ENCODE assay signal across 22 mouse cellular contexts in the genomic region with DNA sequence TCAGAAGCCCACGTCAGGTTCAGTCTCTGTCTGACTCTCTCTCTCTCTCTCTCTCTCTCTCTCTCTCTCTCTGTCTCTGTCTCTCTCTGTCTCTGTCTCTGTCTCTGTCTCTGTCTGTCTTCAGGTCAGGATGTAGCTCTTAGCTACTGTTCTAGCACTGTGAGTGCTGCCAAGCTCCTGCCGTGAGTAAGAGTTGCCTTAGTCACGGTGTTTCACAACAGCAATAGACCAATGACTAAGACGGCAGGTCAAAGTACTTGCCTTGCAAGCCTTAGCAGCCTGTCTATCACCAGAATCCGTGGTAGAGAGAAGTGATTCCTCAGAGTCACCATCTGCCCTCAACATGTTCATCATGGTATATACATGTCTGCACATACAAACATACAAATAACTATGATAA.
DNase-seq lines count a peak whose midpoint lies in the region; ATAC-seq and TF ChIP-seq lines count a peak whose summit lies in the region.
"Had no signal": no experiment of that assay in that cellular context is flagged by ENCODE, and none has a peak within 500 bp of the region (broad histone marks: within the 10 kb centered on the region; RNA-seq: fewer than 3 reads in every experiment).

No protein-coding gene starts in this region.

- H3K4me3 ChIP-seq in liver, postnatal 0 days (ENCODE audit: low read depth, low read length) = no peak overlapping the region
- H3K4me3 ChIP-seq in C2C12 (ENCODE audit: insufficient read depth, poor library complexity, severe bottlenecking) (no peak overlapping the region), myocyte (no peak overlapping the region)
- H3K4me3 ChIP-seq: forebrain, embryonic 15.5 days; heart, adult 2 months; hindbrain, embryonic 12.5 days; layer of hippocampus, adult 2 months; liver, embryonic 13.5 days; midbrain, embryonic 12.5 days; neural tube, embryonic 15.5 days had no signal

- ATAC-seq in liver, postnatal 0 days = peak; percentile 30; the same call in 1 of the 2 replicates
- ATAC-seq in erythroid progenitor cell, adult 5-6 weeks (replicated peaks; ENCODE audit: low FRiP score, poor library complexity, severe bottlenecking) = no peak
- ATAC-seq: CD4-positive, CD25-positive, alpha-beta regulatory T cell, adult 4 months; forebrain, embryonic 15.5 days; inflammation-experienced regulatory T-cells, adult 6 months had no signal

- no peaks in the 10 kb centered on the region for H3K36me3 ChIP-seq in liver, postnatal 0 days (replicated peaks; ENCODE audit: insufficient read depth, low read length)
- H3K36me3 ChIP-seq in C2C12 (ENCODE audit: control insufficient read depth, insufficient read depth) (no peaks in the 10 kb centered on the region), myocyte (ENCODE audit: control insufficient read depth, insufficient read depth) (no peaks in the 10 kb centered on the region)
- H3K36me3 ChIP-seq: forebrain, embryonic 15.5 days; G1E; hindbrain, embryonic 12.5 days; liver, embryonic 13.5 days; midbrain, embryonic 12.5 days; neural tube, embryonic 15.5 days had no signal

- TF ChIP-seq POLR2A in myocyte (IDR thresholded peaks at IDR 0.05; ENCODE audit: insufficient read length, low read depth) = no peak

- H3K79me3 ChIP-seq in C2C12 (ENCODE audit: low read depth) = no peaks in the 10 kb centered on the region

- no peak overlapping the region for H3K27ac ChIP-seq in liver, postnatal 0 days (ENCODE audit: low read depth)
- H3K27ac ChIP-seq: forebrain, embryonic 15.5 days; heart, adult 2 months; hindbrain, embryonic 12.5 days; layer of hippocampus, adult 2 months; liver, embryonic 13.5 days; midbrain, embryonic 12.5 days; neural tube, embryonic 15.5 days had no signal

- H3K4me1 ChIP-seq in liver, postnatal 0 days (ENCODE audit: insufficient read depth) = peaks cover 25% of the 10 kb centered on the region
- H3K4me1 ChIP-seq: forebrain, embryonic 15.5 days; hindbrain, embryonic 12.5 days; midbrain, embryonic 12.5 days; neural tube, embryonic 15.5 days had no signal

- no peak for TF ChIP-seq EP300 in liver, postnatal 0 days (IDR thresholded peaks at IDR 0.05; ENCODE audit: low read depth)

- H3ac ChIP-seq in C2C12 (ENCODE audit: control insufficient read depth, insufficient read length, low read depth) = no peak overlapping the region
- no peak overlapping the region for H3ac ChIP-seq in myocyte (ENCODE audit: control insufficient read depth, insufficient read length)

- no peak overlapping the region for H3K4me2 ChIP-seq in liver, postnatal 0 days (ENCODE audit: low read depth, low read length)
- H3K4me2 ChIP-seq in myocyte (ENCODE audit: low read depth) = no peak overlapping the region
- H3K4me2 ChIP-seq: forebrain, embryonic 15.5 days; hindbrain, embryonic 12.5 days; liver, embryonic 13.5 days; midbrain, embryonic 12.5 days; neural tube, embryonic 15.5 days had no signal

- no peak for DNase-seq in liver, postnatal 0 days
- DNase-seq in liver = no peak
- peak; percentile 60 for DNase-seq in adrenal gland, postnatal 36 days
- no peak for DNase-seq in cerebellum, postnatal 36 days
- DNase-seq in kidney, postnatal 14 days = no peak
- DNase-seq: cerebellum, postnatal 10 days; heart, adult 2 months; left cerebral cortex, postnatal 4 days; liver, embryonic 13.5 days; retina, postnatal 1 day; thymus, adult 18-20 months had no signal

- no peak overlapping the region for H3K9ac ChIP-seq in liver, postnatal 0 days (replicated peaks)
- H3K9ac ChIP-seq: forebrain, embryonic 15.5 days; hindbrain, embryonic 12.5 days; midbrain, embryonic 12.5 days; neural tube, embryonic 15.5 days had no signal

- 54% methylated on average over 5 of the region's 5 CpGs for WGBS in liver, postnatal 0 days (ENCODE audit: insufficient replicate concordance)

- TF ChIP-seq CTCF in liver, postnatal 0 days (IDR thresholded peaks at IDR 0.05; ENCODE audit: low read depth) = no peak
- TF ChIP-seq CTCF in C2C12 (IDR thresholded peaks at IDR 0.05; ENCODE audit: control insufficient read depth, insufficient read depth, insufficient read length) = no peak

- no peaks in the 10 kb centered on the region for H3K9me3 ChIP-seq in liver, postnatal 0 days (ENCODE audit: low read length)
- H3K9me3 ChIP-seq: forebrain, embryonic 15.5 days; G1E; hindbrain, embryonic 12.5 days; liver, embryonic 13.5 days; midbrain, embryonic 12.5 days; neural tube, embryonic 15.5 days had no signal

- no peaks in the 10 kb centered on the region for H3K27me3 ChIP-seq in liver, postnatal 0 days (ENCODE audit: insufficient read depth, low read length)
- H3K27me3 ChIP-seq in C2C12 (ENCODE audit: control insufficient read depth, insufficient read depth, insufficient read length) (no peaks in the 10 kb centered on the region), myocyte (ENCODE audit: control insufficient read depth, insufficient read depth, insufficient read length) (no peaks in the 10 kb centered on the region)
- H3K27me3 ChIP-seq: forebrain, embryonic 15.5 days; hindbrain, embryonic 12.5 days; liver, embryonic 13.5 days; midbrain, embryonic 12.5 days; neural tube, embryonic 15.5 days had no signal

- no peaks in the 10 kb centered on the region for H3K79me2 ChIP-seq in C2C12 (ENCODE audit: control insufficient read depth, insufficient read depth)
- H3K79me2 ChIP-seq in myocyte (ENCODE audit: control insufficient read depth, insufficient read depth) = no peaks in the 10 kb centered on the region

TF ChIP-seq in C2C12, 6 proteins besides CTCF, POLR2A, EP300 and RAD21:
- TF ChIP-seq CEBPB (IDR thresholded peaks at IDR 0.05; ENCODE audit: low read depth) = peak; percentile 75
- no peak for TF ChIP-seq MYOD1 (IDR thresholded peaks at IDR 0.05; ENCODE audit: control insufficient read depth, insufficient read length, low read depth)

TF ChIP-seq in myocyte, 11 proteins besides CTCF, POLR2A, EP300 and RAD21:
- TF ChIP-seq TCF3 (IDR thresholded peaks at IDR 0.05; ENCODE audit: insufficient read length, low read depth) = no peak
- peak; percentile 57; the same call in 1 of the 2 replicates for TF ChIP-seq CEBPB (IDR thresholded peaks at IDR 0.05; ENCODE audit: insufficient read depth, poor library complexity, severe bottlenecking)

Comparison
In these comparisons a context has a peak if more than half of its experiments do, and no peak if none do; other contexts are left out.
1. DNase-seq: peak in adrenal gland, postnatal 36 days (2 of 2); none in liver, postnatal 0 days (single experiment), liver (single experiment), cerebellum, postnatal 36 days (0 of 2) and kidney, postnatal 14 days (single experiment).